Mouse (Mus musculus): ENCODE results near the gene BC051142. TPM values are rescaled to one million over a fixed set of nuclear protein-coding genes. Genes with fewer than 3 reads are reported as not detected.

Gene BC051142
- polyA plus RNA-seq (2015; fragmentation: Nextera tagmentation; extraction: Ambion mirVana), result 0.51 and 0.82 TPM in 2 replicates

DNA sequence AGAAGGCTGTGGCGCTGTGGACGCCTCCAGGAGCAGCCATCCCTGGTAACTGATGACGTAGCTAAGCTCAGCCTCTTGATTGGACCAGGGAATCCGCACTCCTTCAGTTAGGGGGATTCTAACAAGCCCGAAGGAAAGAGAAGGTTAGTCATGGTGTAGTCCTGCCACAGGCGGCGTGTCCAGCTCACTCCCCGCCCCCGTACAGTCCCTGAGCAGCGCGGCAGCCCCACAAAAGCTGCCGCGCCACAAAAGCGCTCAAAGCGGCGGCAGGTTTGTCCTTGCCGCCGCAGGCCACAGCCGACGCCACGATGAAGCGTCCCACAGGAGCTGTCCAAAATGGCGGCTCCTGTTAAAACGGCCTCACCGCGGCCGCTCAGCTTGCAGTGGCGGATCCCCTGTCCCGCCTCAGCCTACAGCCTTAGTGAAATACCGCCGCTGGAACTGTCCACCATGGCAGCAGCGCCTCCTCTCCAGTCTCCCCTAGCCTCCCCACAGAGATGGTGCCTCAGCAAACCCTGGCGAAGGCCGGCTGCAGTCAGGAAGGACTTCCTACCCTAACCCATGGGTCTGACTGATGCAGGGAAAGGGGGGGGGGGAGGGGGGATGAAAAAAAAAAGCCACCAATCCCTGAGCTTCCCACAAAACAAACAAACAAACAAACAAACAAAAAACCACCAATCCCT lies at the start of gene BC051142:
Gene BC051142 (plus strand): TSS at position 110 of the 683 bp plus-strand sequence.

DNA sequence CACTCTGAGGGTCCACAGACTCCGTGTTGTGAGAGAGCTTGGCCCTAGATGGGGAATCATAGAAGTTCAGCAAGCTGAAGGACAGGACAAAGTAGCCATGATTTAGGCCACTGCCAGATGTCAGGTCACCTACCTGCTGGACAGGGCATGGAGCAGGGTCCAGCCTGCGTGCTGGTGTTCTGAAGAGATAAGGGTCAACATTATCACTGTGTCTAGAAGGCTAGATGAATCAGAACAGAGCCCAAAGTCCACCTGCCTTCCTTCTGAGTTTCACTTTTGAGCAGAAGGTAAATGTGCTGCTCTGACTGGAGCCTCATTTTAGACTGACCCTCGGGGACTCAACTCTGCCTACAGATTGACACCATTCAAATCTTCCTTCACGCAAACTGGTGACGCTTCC lies 44.1 kb upstream of the BC051142 start, which contains the start of gene Btnl2:
Gene Btnl2 (plus strand): TSS at position 284 of the 400 bp plus-strand sequence.

DNA sequence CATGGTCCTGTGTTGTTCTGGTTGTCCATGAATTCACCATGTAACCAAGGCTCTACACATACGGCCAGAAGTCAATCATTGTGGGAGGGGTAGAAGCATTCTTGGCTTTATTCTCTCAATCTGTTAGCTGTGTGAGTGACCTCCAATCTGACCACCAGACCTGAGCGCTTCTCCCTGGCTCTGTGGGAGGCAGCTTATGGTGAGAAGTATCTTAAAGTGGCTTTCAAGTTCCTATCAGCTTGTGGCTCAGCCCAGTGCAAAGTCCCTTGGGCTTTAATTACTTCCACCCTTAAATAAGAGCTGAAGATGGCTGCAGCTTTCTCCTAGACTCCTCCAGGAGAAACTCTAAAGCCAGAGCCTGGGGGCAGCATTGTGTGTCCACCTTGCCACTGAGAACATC lies 21.8 kb upstream of the BC051142 start, which contains the start of gene Btnl1:
Gene Btnl1 (plus strand): TSS at position 286 of the 400 bp plus-strand sequence.

DNA sequence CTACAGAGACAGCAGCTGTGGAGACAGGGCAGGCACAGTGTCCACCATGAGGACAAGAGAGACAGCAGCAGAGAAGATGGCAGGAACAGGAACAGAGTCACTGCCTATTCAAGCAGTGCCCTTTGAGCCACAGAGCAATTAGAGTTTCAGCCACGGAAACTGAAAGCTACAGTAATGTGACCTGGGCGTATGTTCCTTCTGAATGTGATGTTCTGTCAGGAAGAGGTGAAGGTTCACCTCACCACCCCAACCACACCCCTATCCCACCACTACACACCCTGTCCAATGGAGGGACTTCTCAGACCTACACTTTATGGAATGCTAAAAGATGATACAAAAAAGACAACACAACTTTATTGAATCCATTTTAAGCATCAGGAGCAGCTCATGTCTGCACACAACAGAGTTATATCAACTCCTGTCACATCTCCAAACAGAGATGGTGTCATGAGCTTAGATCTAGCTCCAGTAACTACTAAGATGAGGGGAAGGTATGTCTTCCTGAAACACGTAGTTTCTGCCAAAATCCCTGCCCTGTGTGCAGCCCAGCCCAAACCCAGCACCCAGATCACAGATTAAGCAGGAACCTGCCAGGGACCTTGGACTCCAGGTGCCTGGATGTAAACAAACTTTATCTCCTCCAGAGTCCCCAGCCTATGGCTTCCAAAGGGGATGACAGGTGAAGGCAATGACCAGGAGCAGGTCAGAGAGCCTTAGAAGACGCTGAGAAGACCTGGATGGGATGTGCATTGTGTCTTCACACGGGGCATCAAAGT lies 78.8 kb downstream of the BC051142 start, which contains the start of gene Btnl4:
Gene Btnl4 (minus strand): TSS at position 81 of the 776 bp plus-strand sequence.

Other genes starting within 250 kb of the BC051142 start
- gene H2-DMb1, start 245.7 kb upstream of the BC051142 start, polyA plus RNA-seq (2015; fragmentation: Nextera tagmentation; extraction: Ambion mirVana), result 0.44 and 1.1 TPM in 2 replicates
- 3.5 and 5.1 TPM in 2 replicates for gene Tap1, start 211.3 kb upstream of the BC051142 start, polyA plus RNA-seq (2015; fragmentation: Nextera tagmentation; extraction: Ambion mirVana)
- gene Psmb9, start 211.1 kb upstream of the BC051142 start, polyA plus RNA-seq (2015; fragmentation: Nextera tagmentation; extraction: Ambion mirVana), result 3.6 and 6.3 TPM in 2 replicates
- gene Psmb8, start 201.1 kb upstream of the BC051142 start, polyA plus RNA-seq (2015; fragmentation: Nextera tagmentation; extraction: Ambion mirVana), result 11.0 and 17.6 TPM in 2 replicates
- gene Tap2, start 195.3 kb upstream of the BC051142 start, polyA plus RNA-seq (2015; fragmentation: Nextera tagmentation; extraction: Ambion mirVana), result 5.3 and 7.2 TPM in 2 replicates
- 0.06 and 0.19 TPM in 2 replicates for gene H2-Ob, start 159.9 kb upstream of the BC051142 start, polyA plus RNA-seq (2015; fragmentation: Nextera tagmentation; extraction: Ambion mirVana)
- gene H2-Ab1, start 141.1 kb upstream of the BC051142 start, polyA plus RNA-seq (2015; fragmentation: Nextera tagmentation; extraction: Ambion mirVana), result 4.1 and 6.2 TPM in 2 replicates
- 3.9 and 5.0 TPM in 2 replicates for gene H2-Aa, start 111.0 kb upstream of the BC051142 start, polyA plus RNA-seq (2015; fragmentation: Nextera tagmentation; extraction: Ambion mirVana)
- gene H2-Eb1, start 93.0 kb upstream of the BC051142 start, polyA plus RNA-seq (2015; fragmentation: Nextera tagmentation; extraction: Ambion mirVana), result 3.6 and 4.8 TPM in 2 replicates
- gene H2-Eb2, start 73.2 kb upstream of the BC051142 start, polyA plus RNA-seq (2015; fragmentation: Nextera tagmentation; extraction: Ambion mirVana), result not detected in 2 replicates
- 0.18 and 0.24 TPM in 2 replicates for gene Btnl2, start 44.0 kb upstream of the BC051142 start, polyA plus RNA-seq (2015; fragmentation: Nextera tagmentation; extraction: Ambion mirVana)
- not detected in 2 replicates for gene Btnl1, start 21.7 kb upstream of the BC051142 start, polyA plus RNA-seq (2015; fragmentation: Nextera tagmentation; extraction: Ambion mirVana)
- gene Btnl4, start 78.5 kb downstream of the BC051142 start, polyA plus RNA-seq (2015; fragmentation: Nextera tagmentation; extraction: Ambion mirVana), result not detected in 2 replicates
- gene Btnl6, start 118.5 kb downstream of the BC051142 start, polyA plus RNA-seq (2015; fragmentation: Nextera tagmentation; extraction: Ambion mirVana), result not detected in 2 replicates
- 3.6 and 4.2 TPM in 2 replicates for gene Notch4, start 165.4 kb downstream of the BC051142 start, polyA plus RNA-seq (2015; fragmentation: Nextera tagmentation; extraction: Ambion mirVana)
- gene Gpsm3, start 191.0 kb downstream of the BC051142 start, polyA plus RNA-seq (2015; fragmentation: Nextera tagmentation; extraction: Ambion mirVana), result 8.5 and 8.6 TPM in 2 replicates
- gene Pbx2, start 192.4 kb downstream of the BC051142 start, polyA plus RNA-seq (2015; fragmentation: Nextera tagmentation; extraction: Ambion mirVana), result 5.9 and 6.4 TPM in 2 replicates
- gene Ager, start 199.0 kb downstream of the BC051142 start, polyA plus RNA-seq (2015; fragmentation: Nextera tagmentation; extraction: Ambion mirVana), result 1.1 and 1.2 TPM in 2 replicates
- 41.4 and 51.6 TPM in 2 replicates for gene Rnf5, start 204.9 kb downstream of the BC051142 start, polyA plus RNA-seq (2015; fragmentation: Nextera tagmentation; extraction: Ambion mirVana)
- gene Agpat1, start 205.4 kb downstream of the BC051142 start, polyA plus RNA-seq (2015; fragmentation: Nextera tagmentation; extraction: Ambion mirVana), result 27.7 and 30.6 TPM in 2 replicates
- gene Egfl8, start 217.2 kb downstream of the BC051142 start, polyA plus RNA-seq (2015; fragmentation: Nextera tagmentation; extraction: Ambion mirVana), result 16.9 and 21.7 TPM in 2 replicates
- 24.2 and 24.7 TPM in 2 replicates for gene Ppt2, start 229.7 kb downstream of the BC051142 start, polyA plus RNA-seq (2015; fragmentation: Nextera tagmentation; extraction: Ambion mirVana)
- 0.08 and 0.19 TPM in 2 replicates for gene Prrt1, start 230.7 kb downstream of the BC051142 start, polyA plus RNA-seq (2015; fragmentation: Nextera tagmentation; extraction: Ambion mirVana)
- gene Fkbpl, start 245.9 kb downstream of the BC051142 start, polyA plus RNA-seq (2015; fragmentation: Nextera tagmentation; extraction: Ambion mirVana), result 10.5 and 13.4 TPM in 2 replicates
- 16.5 and 20.5 TPM in 2 replicates for gene Atf6b, start 248.3 kb downstream of the BC051142 start, polyA plus RNA-seq (2015; fragmentation: Nextera tagmentation; extraction: Ambion mirVana)